8 mouse cellular contexts compared by ENCODE assay signal in the genomic region with DNA sequence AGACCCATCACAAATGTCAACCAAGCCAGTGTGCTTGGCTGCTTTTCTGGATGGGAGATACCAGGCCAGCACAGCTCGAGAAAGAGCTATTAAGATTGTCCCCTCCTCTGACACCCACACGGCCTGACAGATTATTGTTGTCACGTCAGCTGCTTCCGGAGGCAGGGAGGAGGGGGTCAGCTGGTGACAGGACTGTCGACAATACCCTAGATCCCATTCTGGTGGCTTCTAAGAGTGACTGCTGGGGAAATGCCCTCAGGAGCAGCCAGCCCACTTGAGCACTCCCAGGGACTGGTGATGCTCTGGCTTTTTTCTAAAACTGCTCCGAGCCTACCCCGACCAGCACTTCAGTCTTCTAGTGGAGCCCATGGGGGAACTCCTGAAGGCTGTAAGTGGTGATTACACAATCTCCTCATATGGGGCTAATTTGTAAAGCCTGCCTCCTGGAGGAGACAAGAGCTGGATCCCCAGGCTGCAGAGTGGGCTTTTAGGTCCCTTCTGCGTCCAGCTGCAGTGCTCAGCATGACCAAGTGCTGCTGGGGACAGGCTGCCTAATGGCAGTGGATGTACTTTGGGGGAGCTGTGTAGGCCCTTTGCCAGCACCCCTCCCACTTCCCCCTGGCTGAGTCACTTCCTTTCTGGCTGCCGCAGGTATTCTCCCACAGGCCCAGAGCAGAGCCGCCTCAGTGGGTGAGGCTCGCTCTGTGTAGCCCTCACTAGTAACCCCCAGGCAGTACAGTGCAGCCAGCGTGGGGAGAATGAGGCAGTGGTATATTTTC. TPM values are rescaled to one million over a fixed set of nuclear protein-coding genes. Genes with fewer than 3 reads are reported as not detected.
DNase-seq lines count a peak whose midpoint lies in the region; ATAC-seq lines count a peak whose summit lies in the region.

No protein-coding gene starts in this region.

- peak overlapping the region; percentile 75 for H3K27ac ChIP-seq in hindbrain, embryonic 12.5 days

- H3K4me1 ChIP-seq in hindbrain, embryonic 12.5 days: peaks cover 58% of the 10 kb centered on the region

- no peak overlapping the region for H3K4me3 ChIP-seq in hindbrain, embryonic 12.5 days

- no peaks in the 10 kb centered on the region for H3K9me3 ChIP-seq in hindbrain, embryonic 12.5 days (replicated peaks)

- no peaks in the 10 kb centered on the region for H3K27me3 ChIP-seq in hindbrain, embryonic 12.5 days

- peak overlapping the region; percentile 9 for H3K4me2 ChIP-seq in hindbrain, embryonic 12.5 days (replicated peaks)

- H3K9ac ChIP-seq in hindbrain, embryonic 12.5 days: peak overlapping the region; percentile 33

- WGBS in hindbrain, embryonic 12.5 days: 12% methylated on average over 12 of the region's 12 CpGs

- H3K36me3 ChIP-seq in hindbrain, embryonic 12.5 days: no peaks in the 10 kb centered on the region

- peak; percentile 35 for DNase-seq in ES-CJ7 (ENCODE audit: low read depth, low spot score)
- DNase-seq in c-Kit-positive CD71-negative TER-119-negative erythroid progenitor cells, embryonic 14.5 days (ENCODE audit: low read depth): peak; percentile 73
- DNase-seq in frontal cortex, postnatal 10 days (ENCODE audit: low spot score in 2 of 2): peak; percentile 59 to 60
- DNase-seq in layer of hippocampus, postnatal 36 days: peak; percentile 80
- DNase-seq in lung, postnatal 14 days: peak; percentile 86
- DNase-seq in retina, postnatal 1 day: peak; percentile 71
- peak; percentile 80 for DNase-seq in thymus, postnatal 4 days

- peak; percentile 58 for ATAC-seq in hindbrain, embryonic 12.5 days (ENCODE audit: low FRiP score)

RNA-seq across cellular contexts. Expression of a gene that starts 6.8 kb away (rescaled TPM):
- 49.4 and 51.0 TPM in 2 replicates for polyA plus RNA-seq in hindbrain, embryonic 12.5 days (2016; fragmentation: Nextera tagmentation; extraction: Ambion mirVana)
- total RNA-seq in layer of hippocampus, postnatal 36 days (2021): 10 to 100 TPM; 28.5 to 29.0 TPM

RNA-seq across cellular contexts. Expression of a gene that starts 14.1 kb away (rescaled TPM):
- polyA plus RNA-seq in hindbrain, embryonic 12.5 days (2016; fragmentation: Nextera tagmentation; extraction: Ambion mirVana): 37.7 and 39.6 TPM in 2 replicates
- total RNA-seq in layer of hippocampus, postnatal 36 days (2021): 10 to 100 TPM; 16.5 to 18.1 TPM

RNA-seq across cellular contexts. Expression of a gene that starts 37.0 kb away (rescaled TPM):
- polyA plus RNA-seq in hindbrain, embryonic 12.5 days (2016; fragmentation: Nextera tagmentation; extraction: Ambion mirVana): 35.4 and 40.0 TPM in 2 replicates
- total RNA-seq in layer of hippocampus, postnatal 36 days (2021): 1 to 10 TPM; 1.6 to 2.1 TPM

RNA-seq across cellular contexts. Expression of a gene that starts 52.2 kb away (rescaled TPM):
- polyA plus RNA-seq in hindbrain, embryonic 12.5 days (2016; fragmentation: Nextera tagmentation; extraction: Ambion mirVana): 23.5 and 25.0 TPM in 2 replicates
- total RNA-seq in layer of hippocampus, postnatal 36 days (2021): 10 to 100 TPM; 42.1 to 48.0 TPM

RNA-seq across cellular contexts. Expression of a gene that starts 52.7 kb away (rescaled TPM):
- 3.7 and 5.3 TPM in 2 replicates for polyA plus RNA-seq in hindbrain, embryonic 12.5 days (2016; fragmentation: Nextera tagmentation; extraction: Ambion mirVana)
- total RNA-seq in layer of hippocampus, postnatal 36 days (2021): under 1 TPM; 0.80 to 0.86 TPM

Comparison
In these comparisons a context has a peak if more than half of its experiments do, and no peak if none do; other contexts are left out.
1. DNase-seq: peak in every context shown above with its lines; median percentile 86 in lung, postnatal 14 days; 80 in layer of hippocampus, postnatal 36 days; 80 in thymus, postnatal 4 days; 73 in c-Kit-positive CD71-negative TER-119-negative erythroid progenitor cells, embryonic 14.5 days; 71 in retina, postnatal 1 day; 60 in frontal cortex, postnatal 10 days; 35 in ES-CJ7.